Mouse (Mus musculus) kidney, embryonic 15.5 days (tissue): ENCODE results near the gene Barhl2. TPM values are rescaled to one million over a fixed set of nuclear protein-coding genes. Genes with fewer than 3 reads are reported as not detected.

Source experiments
- ATAC-seq: fragments of 200-750 bp; cut with Nextera tagmentation; replicated peaks from 2 replicates; pipeline ENCODE4 v1.8.0; 2017; ENCODE audit warnings: moderate TSS enrichment; ENCODE audit not compliant: low FRiP score
- H3K27ac ChIP-seq: fragments of 300-500 bp; sonication (generic); 2 replicates; pipeline ENCODE4 v1.5.1; 2015; ENCODE audit warnings: mild to moderate bottlenecking, inconsistent platforms
- H3K27me3 ChIP-seq: fragments of 300-500 bp; sonication (generic); 2 replicates; pipeline ENCODE4 v1.6.1; 2015; ENCODE audit warnings: inconsistent platforms
- H3K36me3 ChIP-seq: fragments of 300-500 bp; sonication (generic); 2 replicates; pipeline ENCODE4 v1.6.1; 2015; ENCODE audit warnings: inconsistent platforms
- H3K4me1 ChIP-seq: fragments of 300-500 bp; sonication (generic); 2 replicates; pipeline ENCODE4 v1.6.1; 2015; ENCODE audit warnings: inconsistent platforms
- H3K4me2 ChIP-seq: fragments of 300-500 bp; sonication (generic); 2 replicates; pipeline ENCODE4 v1.6.1; 2015; ENCODE audit warnings: moderate library complexity, mild to moderate bottlenecking, inconsistent platforms
- H3K4me3 ChIP-seq: fragments of 300-500 bp; sonication (generic); replicated peaks from 2 replicates; pipeline ENCODE4 v1.5.1; 2015; ENCODE audit warnings: mild to moderate bottlenecking, inconsistent platforms
- H3K9ac ChIP-seq: fragments of 300-500 bp; sonication (generic); 2 replicates; pipeline ENCODE4 v1.6.1; 2015; ENCODE audit warnings: mild to moderate bottlenecking, inconsistent platforms
- H3K9me3 ChIP-seq: fragments of 300-500 bp; sonication (generic); replicated peaks from 2 replicates; pipeline ENCODE4 v1.6.1; 2016; ENCODE audit warnings: inconsistent platforms
- WGBS: fragments of 180-500 bp; shearing (Covaris S2); methylation state at CpG from one replicate; pipeline ENCODE4 v1.1.7; 2015; ENCODE audit warnings: mixed read lengths; 5-methylcytosine and 5-hydroxymethylcytosine counted together
- polyA plus RNA-seq: library from polyadenylated mRNA; unstranded; fragments of >200 nt; fragmentation: Nextera tagmentation; extraction: Ambion mirVana; gene quantifications from 2 replicates; pipeline ENCODE4 v1.2.1, GENCODE M21; 2015

Barhl2 gene
- polyA plus RNA-seq: not detected in 2 replicates

DNA sequence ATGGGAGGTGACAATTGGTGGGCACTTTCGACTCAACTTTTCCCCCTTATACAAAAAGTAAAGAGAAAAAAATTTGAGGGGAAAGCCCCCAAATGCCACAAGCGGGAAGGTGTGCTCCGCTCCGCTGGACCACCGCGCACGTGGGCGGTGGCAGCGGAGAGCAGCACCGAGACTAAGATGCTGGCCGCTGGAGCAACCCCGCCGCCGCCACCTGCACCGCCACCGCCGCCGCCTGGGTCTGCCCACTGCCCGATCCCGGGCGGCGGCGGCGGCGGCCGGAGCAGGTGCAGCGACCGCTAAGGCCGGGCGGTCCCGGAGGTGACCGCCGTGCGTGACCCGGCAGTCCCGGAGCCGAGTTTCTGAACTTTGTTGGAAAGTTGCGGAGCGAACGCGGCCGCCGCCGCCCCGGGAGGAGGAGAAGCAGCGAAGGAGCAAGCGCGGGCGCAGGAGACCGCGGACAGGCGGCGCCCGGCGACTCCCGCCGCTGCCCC lies at the start of gene Barhl2:
Barhl2 (minus strand) TSS at position 181 of the 491 bp plus-strand sequence.
- no peak for ATAC-seq
- H3K4me2 ChIP-seq: peak within 1 kb of the TSS; percentile 91
- under 1% methylated on average over 54 of the region's 57 CpGs for WGBS
- H3K9me3 ChIP-seq: no peaks in the 10 kb centered on the region
- H3K36me3 ChIP-seq: no peaks in the 10 kb centered on the region
- no peak within 1 kb of the TSS for H3K9ac ChIP-seq
- no peak within 1 kb of the TSS for H3K27ac ChIP-seq
- peaks cover 96% of the 10 kb centered on the region for H3K27me3 ChIP-seq
- H3K4me1 ChIP-seq: peaks cover 33% of the 10 kb centered on the region
- H3K4me3 ChIP-seq: peak within 1 kb of the TSS; percentile 52

DNA sequence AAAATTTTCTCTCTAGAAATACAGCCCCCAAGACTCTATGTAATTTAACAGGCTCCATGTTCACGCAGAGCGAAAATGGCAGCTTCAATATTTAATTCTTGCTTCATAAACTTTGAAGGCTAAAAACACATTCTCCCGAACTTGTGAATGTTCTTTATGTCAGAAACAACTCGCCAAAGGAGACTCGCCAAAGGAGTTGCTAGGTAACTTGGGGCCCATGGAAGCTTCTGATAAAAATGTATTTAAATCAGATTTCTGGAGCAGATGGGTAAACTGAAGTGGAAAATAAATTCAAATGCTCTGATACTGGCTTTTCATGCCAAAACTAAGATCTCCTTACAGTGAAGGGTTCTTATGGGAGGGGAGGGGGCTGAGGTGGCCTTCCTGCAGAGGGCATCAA lies 48.1 kb upstream of the Barhl2 start:
- H3K9me3 ChIP-seq: no peaks in the 10 kb centered on the region
- 81% methylated on average over 5 of the region's 5 CpGs for WGBS
- H3K27me3 ChIP-seq: 0 out of 2 replicates have a peak, but pooled peaks cover 2% of the 10 kb centered on the region
- no peak for ATAC-seq
- no peak overlapping the region for H3K4me3 ChIP-seq
- H3K36me3 ChIP-seq: no peaks in the 10 kb centered on the region
- H3K4me2 ChIP-seq: no peak overlapping the region
- H3K27ac ChIP-seq: no peak overlapping the region
- H3K4me1 ChIP-seq: no peaks in the 10 kb centered on the region
- no peak overlapping the region for H3K9ac ChIP-seq

DNA sequence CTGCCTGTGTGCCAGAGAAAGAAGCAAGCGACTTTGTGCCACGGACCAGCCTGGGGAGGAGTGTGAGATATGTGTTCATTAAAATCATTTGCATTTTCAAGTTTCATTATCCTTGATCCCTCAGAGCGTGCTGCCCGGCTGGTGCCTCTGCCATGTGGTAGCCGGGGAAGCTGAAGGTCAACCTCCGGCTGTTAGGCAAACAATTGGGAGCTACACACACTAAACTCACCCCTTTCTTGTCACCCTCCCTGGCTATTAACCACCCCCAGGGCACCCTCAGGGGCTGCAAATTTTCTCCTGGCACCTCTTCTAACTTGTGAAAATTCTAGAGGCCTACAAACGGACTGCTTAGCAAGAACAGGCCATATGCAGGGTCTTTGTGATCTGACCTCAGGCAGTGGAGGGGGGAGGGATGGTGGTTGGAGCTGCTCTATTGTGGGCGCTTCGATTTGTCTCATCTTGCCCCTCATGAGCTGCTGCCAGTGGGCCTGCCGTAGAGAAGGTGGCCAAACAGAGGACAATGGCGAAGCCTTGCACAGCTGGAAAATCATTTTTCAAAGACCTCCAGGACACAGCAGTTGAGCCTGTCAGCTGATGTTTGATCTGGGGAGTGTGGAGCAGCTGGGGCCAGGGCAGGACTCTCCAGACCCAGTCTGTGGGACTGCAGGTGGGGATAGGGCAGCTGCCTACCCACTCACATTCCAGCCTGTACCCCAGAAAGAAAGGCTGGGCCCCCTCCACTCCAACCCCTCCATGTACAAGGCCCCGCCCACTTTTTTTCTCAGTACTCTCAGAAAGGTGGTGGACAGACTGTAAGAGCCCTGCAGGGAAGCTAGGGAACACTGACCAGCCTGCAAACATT lies 44.9 kb upstream of the Barhl2 start:
- Histone ChIP-seq H3K4me1 (no peaks in the 10 kb centered on the region), H3K27ac (no peak overlapping the region), H3K4me2 (no peak overlapping the region), H3K36me3 (no peaks in the 10 kb centered on the region), H3K27me3 (no peaks in the 10 kb centered on the region), H3K9ac (no peak overlapping the region), H3K4me3 (no peak overlapping the region), H3K9me3 (no peaks in the 10 kb centered on the region)
- WGBS: 60% methylated on average over 12 of the region's 12 CpGs
- ATAC-seq: no peak

DNA sequence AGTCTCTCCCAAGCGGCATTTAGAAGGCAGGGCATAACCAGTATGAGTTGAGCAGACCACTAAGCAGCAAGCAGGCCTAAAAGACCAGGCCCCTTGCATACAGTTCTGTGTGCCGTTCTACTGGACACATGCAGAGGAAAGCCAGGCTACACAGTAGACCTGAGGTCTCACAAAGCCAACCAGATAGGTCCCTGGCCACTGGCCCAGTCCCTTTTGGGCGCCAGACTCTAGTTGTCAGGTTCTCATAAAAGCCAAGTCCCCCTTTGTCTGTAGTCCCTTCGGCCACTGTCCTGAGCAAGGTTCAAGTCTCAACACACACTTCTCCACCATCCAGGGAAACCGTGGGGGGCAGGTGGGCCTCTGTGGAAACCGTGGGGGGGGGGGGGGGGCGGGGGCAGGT lies 44.3 kb upstream of the Barhl2 start:
- Histone ChIP-seq H3K27ac (no peak overlapping the region), H3K9ac (no peak overlapping the region), H3K9me3 (no peaks in the 10 kb centered on the region), H3K4me1 (no peaks in the 10 kb centered on the region), H3K36me3 (no peaks in the 10 kb centered on the region), H3K27me3 (no peaks in the 10 kb centered on the region), H3K4me2 (no peak overlapping the region), H3K4me3 (no peak overlapping the region)
- no peak for ATAC-seq
- WGBS: 82% methylated on average over 7 of the region's 7 CpGs

DNA sequence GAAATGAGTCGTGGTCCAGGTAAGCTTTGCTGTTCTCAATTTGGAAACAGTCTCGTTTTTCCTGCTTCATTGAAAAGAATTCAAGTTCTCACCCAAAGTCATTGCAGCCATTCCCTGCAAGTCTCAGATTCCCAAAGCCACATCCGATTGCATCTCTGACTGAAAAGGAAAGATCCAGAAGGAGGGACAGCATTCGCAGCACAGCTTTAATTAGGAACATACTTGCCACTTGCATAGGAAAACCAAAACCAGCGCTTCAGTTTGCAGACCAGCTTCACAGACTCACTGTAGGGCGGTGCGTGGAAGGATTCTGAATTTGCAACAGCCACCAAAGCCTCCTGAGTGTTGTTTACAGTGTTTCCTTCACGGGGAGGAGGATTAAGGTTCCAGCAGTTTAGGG lies 33.8 kb upstream of the Barhl2 start:
- H3K4me2 ChIP-seq: no peak overlapping the region
- ATAC-seq: no peak
- H3K27ac ChIP-seq: no peak overlapping the region
- no peaks in the 10 kb centered on the region for H3K4me1 ChIP-seq
- H3K9me3 ChIP-seq: no peaks in the 10 kb centered on the region
- H3K27me3 ChIP-seq: peaks cover 17% of the 10 kb centered on the region
- H3K9ac ChIP-seq: no peak overlapping the region
- H3K36me3 ChIP-seq: no peaks in the 10 kb centered on the region
- 66% methylated on average over 8 of the region's 8 CpGs for WGBS
- H3K4me3 ChIP-seq: no peak overlapping the region

DNA sequence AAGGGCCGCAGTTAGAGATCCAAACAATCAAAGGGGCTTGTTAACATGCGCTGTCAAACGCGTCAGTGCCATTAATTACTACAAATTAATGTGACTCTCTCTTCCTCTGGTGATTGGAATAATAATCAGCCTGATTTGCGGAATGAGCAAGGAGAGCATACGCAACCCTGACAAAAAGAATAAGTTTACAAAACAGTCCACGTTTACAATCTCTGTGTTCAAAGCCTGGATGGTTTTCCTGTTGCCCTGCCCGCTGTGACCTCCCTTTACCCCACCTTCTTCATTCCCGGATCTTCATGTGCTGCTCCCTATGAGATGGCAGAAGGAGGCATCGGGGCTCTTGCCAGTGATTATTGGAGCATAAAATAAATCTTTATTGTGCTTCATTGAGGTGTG lies 14.1 kb upstream of the Barhl2 start:
- no peak for ATAC-seq
- no peaks in the 10 kb centered on the region for H3K36me3 ChIP-seq
- peaks cover 14% of the 10 kb centered on the region for H3K4me1 ChIP-seq
- no peaks in the 10 kb centered on the region for H3K9me3 ChIP-seq
- whole genome bisulfite sequencing: 3% methylated on average over 10 of the region's 10 CpGs
- H3K27ac ChIP-seq: no peak overlapping the region
- H3K4me2 ChIP-seq: no peak overlapping the region
- peaks cover 97% of the 10 kb centered on the region for H3K27me3 ChIP-seq
- H3K4me3 ChIP-seq: no peak overlapping the region
- no peak overlapping the region for H3K9ac ChIP-seq

DNA sequence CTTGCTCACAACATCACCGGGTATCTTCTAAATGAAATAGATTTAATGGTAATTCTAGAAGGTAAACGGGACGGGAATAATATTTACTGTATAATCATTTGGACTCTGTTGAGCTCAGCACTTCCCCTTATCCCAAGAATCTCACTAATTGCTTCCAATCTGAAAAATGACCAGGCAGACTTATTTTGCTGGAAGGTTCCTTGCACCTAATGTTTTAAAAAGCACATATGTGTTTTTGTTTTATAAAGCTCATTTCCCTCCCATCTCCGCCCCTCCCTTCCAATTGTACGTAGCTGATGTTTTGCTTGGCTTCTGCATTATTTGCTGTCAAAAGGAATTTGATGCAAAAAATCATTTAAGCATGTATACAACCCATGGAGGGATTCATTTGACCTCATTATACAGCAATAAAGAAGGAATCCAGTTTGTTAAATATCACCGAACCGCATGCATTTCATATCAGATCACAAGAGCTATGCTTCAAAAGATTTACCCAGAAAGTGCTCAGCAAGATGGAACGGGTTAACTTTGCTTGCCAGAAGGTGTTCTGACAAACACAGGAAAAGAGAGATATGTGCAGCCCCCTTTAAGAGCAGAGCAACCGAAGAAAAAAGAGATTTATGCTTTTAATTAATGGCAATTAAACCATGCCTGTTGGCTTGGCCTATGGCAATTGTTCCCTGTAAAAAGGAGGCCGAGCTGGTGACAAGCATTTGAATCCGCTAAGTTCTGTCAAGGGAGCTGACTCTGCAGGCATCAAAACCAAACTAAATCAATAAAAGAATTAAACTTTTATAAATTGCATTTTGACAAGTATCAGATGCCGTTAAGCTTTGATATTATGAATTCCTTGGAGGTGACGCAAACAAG lies 13.5 kb upstream of the Barhl2 start:
- H3K4me3 ChIP-seq: no peak overlapping the region
- H3K27ac ChIP-seq: no peak overlapping the region
- no peak overlapping the region for H3K4me2 ChIP-seq
- no peaks in the 10 kb centered on the region for H3K9me3 ChIP-seq
- H3K9ac ChIP-seq: no peak overlapping the region
- H3K27me3 ChIP-seq: peaks cover 97% of the 10 kb centered on the region
- WGBS: 12% methylated on average over 13 of the region's 13 CpGs
- peaks cover 14% of the 10 kb centered on the region for H3K4me1 ChIP-seq
- no peaks in the 10 kb centered on the region for H3K36me3 ChIP-seq
- no peak for ATAC-seq

DNA sequence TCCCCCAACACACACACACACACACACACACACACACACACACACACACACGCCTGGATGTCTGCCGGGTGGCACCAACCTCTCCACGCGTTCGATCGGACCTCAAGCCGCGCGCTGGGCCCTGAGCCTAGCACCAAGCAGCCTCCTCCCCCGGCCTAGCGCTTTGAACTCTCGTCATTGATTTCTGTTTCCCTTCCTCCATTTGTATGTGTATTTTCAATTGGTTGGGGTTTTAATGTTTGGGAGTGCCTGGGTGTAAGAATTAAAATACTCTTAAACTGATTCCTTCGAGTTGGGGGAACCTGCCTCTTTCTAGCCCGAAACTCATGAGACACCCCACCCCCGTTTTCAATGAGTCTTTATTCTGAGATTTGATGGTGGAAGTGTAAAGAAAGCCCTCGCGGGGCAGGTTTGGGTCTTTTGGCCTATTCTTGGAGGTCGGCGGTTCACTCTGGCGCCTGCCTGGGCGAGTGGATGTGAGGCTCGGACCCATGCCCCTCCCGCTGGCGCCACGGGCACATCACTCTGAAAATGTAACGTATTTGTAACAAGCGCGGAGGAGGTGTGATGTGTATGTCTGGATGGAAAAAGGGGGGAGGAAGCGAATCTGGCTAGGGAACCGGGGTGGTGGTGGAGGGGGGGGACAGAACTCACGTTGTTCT lies 7.3 kb upstream of the Barhl2 start:
- Histone ChIP-seq H3K4me1 (peaks cover 12% of the 10 kb centered on the region), H3K27ac (no peak overlapping the region), H3K27me3 (peaks cover 100% of the 10 kb centered on the region), H3K9ac (no peak overlapping the region), H3K36me3 (no peaks in the 10 kb centered on the region), H3K4me3 (no peak overlapping the region), H3K4me2 (no peak overlapping the region), H3K9me3 (no peaks in the 10 kb centered on the region)
- no peak for ATAC-seq
- under 1% methylated on average over 31 of the region's 31 CpGs for WGBS

DNA sequence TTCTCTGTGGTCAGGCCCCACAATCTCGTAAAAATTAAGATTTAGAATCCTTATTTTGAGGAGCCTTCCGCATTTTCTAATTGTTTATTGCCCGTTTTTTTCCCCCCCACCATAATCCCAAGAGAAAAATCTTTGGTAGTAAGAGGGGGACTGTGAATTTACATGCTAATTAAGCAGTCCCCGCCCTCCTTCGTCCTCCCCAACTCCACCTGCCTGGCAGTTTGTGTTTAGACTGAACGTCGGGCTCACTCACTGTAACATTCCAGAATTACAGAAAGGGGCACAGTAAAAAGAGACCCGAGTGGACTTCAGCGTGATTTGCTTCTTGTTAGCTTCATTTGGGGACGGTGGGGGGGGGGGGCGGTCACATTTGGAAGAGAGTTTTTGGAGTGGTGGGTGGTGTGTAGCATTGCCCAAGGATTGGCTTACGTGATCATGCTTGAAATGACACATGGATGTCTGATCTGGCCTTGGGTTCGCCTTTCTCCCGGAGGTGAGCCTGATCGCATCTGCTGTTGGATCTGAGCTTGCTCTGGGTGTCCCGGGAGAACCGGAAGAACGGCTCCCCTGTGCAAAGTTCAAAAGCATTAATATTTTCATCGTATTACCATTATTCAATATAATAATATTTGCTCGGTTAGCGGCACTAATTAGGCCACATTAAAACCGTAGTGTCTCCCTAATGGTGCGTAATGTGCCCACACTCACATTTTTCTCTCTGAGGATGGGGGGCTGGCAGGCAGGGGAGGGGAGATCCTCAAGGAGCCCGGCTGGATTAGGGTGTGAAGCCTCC lies 6.6 kb upstream of the Barhl2 start:
- ATAC-seq: no peak
- Histone ChIP-seq H3K9me3 (no peaks in the 10 kb centered on the region), H3K27ac (no peak overlapping the region), H3K4me1 (peaks cover 9% of the 10 kb centered on the region; the same call in 1 of the 2 replicates), H3K36me3 (no peaks in the 10 kb centered on the region), H3K27me3 (peaks cover 100% of the 10 kb centered on the region), H3K4me3 (no peak overlapping the region), H3K9ac (no peak overlapping the region), H3K4me2 (no peak overlapping the region)
- WGBS: 2% methylated on average over 24 of the region's 24 CpGs

DNA sequence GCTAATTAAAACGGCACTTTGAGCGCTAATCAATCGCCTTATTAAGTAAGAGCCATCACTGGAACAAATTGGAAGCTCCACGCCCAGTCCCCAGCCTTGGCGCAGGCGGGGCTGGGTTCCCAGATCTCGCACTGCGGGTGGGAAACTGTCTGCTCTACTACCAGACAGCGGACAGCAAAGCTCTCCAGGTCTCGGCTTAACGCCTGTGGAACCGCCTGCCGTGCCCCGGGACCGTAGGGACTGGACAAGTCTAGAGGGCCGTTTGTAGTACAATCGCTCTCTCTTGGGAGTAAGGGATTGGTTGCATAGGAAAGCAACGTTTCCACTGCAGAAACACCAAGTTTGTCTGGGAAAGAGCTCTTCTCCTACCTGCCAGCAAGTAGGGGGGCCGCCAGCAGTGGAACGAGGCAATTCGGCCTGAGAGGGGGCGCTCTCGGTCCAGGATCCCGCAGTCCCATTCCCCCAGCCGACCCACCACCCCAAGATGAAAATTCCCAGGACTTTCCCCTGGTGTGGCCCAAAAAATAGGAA lies 5.8 kb upstream of the Barhl2 start:
- no peak for ATAC-seq
- Histone ChIP-seq H3K27me3 (peaks cover 100% of the 10 kb centered on the region), H3K4me3 (no peak overlapping the region), H3K27ac (no peak overlapping the region), H3K9me3 (no peaks in the 10 kb centered on the region), H3K9ac (no peak overlapping the region), H3K36me3 (no peaks in the 10 kb centered on the region), H3K4me1 (peaks cover 13% of the 10 kb centered on the region), H3K4me2 (no peak overlapping the region)
- WGBS: under 1% methylated on average over 25 of the region's 25 CpGs

DNA sequence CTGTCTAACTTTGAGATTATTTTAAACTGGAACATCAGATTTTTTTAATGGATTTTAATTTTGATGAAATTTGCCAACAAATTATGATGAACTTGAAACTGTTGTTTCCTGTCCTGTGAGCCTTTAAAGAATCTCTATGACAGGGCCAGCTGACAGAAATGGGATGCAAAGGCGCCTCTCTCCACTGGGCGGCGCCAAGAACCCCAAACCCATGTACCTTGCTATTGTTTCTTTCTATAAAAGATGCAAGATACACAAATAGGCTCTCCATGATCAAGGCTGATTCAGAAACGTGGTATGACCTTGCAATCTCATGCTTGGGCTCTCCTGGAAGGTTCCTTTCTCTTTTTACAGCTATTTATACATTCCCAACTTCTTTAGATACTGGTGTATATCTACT lies 3.9 kb upstream of the Barhl2 start:
- peaks cover 100% of the 10 kb centered on the region for H3K27me3 ChIP-seq
- peaks cover 31% of the 10 kb centered on the region for H3K4me1 ChIP-seq
- no peak for ATAC-seq
- no peak overlapping the region for H3K4me3 ChIP-seq
- WGBS: 0% methylated on average over 4 of the region's 4 CpGs
- no peak overlapping the region for H3K27ac ChIP-seq
- no peaks in the 10 kb centered on the region for H3K36me3 ChIP-seq
- no peaks in the 10 kb centered on the region for H3K9me3 ChIP-seq
- H3K4me2 ChIP-seq: no peak overlapping the region
- no peak overlapping the region for H3K9ac ChIP-seq
